Mouse (Mus musculus) ES-Bruce4 (cell line): ENCODE measurements around the gene Atg7. TPM values are rescaled to one million over a fixed set of nuclear protein-coding genes. Genes with fewer than 3 reads are reported as not detected.

Experiments used
- H3K27ac ChIP-seq: 2 replicates; pipeline ENCODE4 v1.5.1; 2012; ENCODE audit warnings: low read length, inconsistent platforms; ENCODE audit not compliant: insufficient read depth
- H3K27me3 ChIP-seq: 2 replicates; pipeline ENCODE4 v1.6.1; 2012; ENCODE audit warnings: mild to moderate bottlenecking, low read length, inconsistent platforms; ENCODE audit not compliant: control insufficient read depth, poor library complexity, insufficient read depth, severe bottlenecking
- H3K36me3 ChIP-seq: 2 replicates; pipeline ENCODE4 v1.6.1; 2012; ENCODE audit warnings: inconsistent platforms, mild to moderate bottlenecking, low read length, moderate library complexity; ENCODE audit not compliant: control insufficient read depth, poor library complexity, insufficient read depth, severe bottlenecking
- H3K4me1 ChIP-seq: one replicate; pipeline ENCODE4 v1.8.1; 2011; ENCODE audit warnings: low read length; ENCODE audit not compliant: control insufficient read depth, insufficient read depth
- H3K4me3 ChIP-seq: 2 replicates; pipeline ENCODE4 v1.5.1; 2011; ENCODE audit warnings: low read depth, mild to moderate bottlenecking, low read length
- H3K9ac ChIP-seq: 2 replicates; pipeline ENCODE4 v1.6.1; 2012; ENCODE audit warnings: low read depth, mild to moderate bottlenecking, inconsistent platforms; ENCODE audit not compliant: poor library complexity, severe bottlenecking
- H3K9me3 ChIP-seq: replicated peaks from 2 replicates; pipeline ENCODE4 v1.6.1; 2012; ENCODE audit warnings: mild to moderate bottlenecking, low read length, inconsistent platforms; ENCODE audit not compliant: control insufficient read depth, poor library complexity, insufficient read depth, severe bottlenecking
- CTCF ChIP-seq: IDR thresholded peaks from one replicate; pipeline ENCODE4 v1.8.1; 2011; ENCODE audit warnings: low read depth, low read length
- EP300 ChIP-seq: IDR thresholded peaks from 2 replicates; pipeline ENCODE4 v1.6.1; 2011; ENCODE audit warnings: low read depth, low read length; ENCODE audit not compliant: insufficient read depth
- POLR2A ChIP-seq: IDR thresholded peaks from one replicate; pipeline ENCODE4 v1.8.1; 2011; ENCODE audit warnings: low read length; ENCODE audit not compliant: insufficient read depth
- polyA plus RNA-seq: library from polyadenylated mRNA; stranded (reverse); fragments of >200 nt; gene quantifications from 2 replicates; pipeline ENCODE4 v1.2.4, GENCODE M21; 2011; ENCODE audit warnings: low read depth; ENCODE audit not compliant: missing spikeins, insufficient read depth, insufficient read length

The Atg7 gene
- polyA plus RNA-seq, 1 experiment: 18.0 TPM

- H3K27ac ChIP-seq: no peak overlapping the region
- H3K27me3 ChIP-seq: no peaks in the 10 kb centered on the region
- no peak for TF ChIP-seq EP300
- no peak for TF ChIP-seq CTCF
- no peak for TF ChIP-seq POLR2A
- no peaks in the 10 kb centered on the region for H3K9me3 ChIP-seq
- H3K4me1 ChIP-seq: no peaks in the 10 kb centered on the region
- H3K4me3 ChIP-seq: no peak overlapping the region
- H3K9ac ChIP-seq: no peak overlapping the region
- no peaks in the 10 kb centered on the region for H3K36me3 ChIP-seq
These were observed 48.6 kb downstream of the Atg7 start for GRCm38 (mm10) chr6:114691530-114691929.

GRCm38 (mm10) chr6:114692691-114693090 lies 49.8 kb downstream of the Atg7 start:
- TF ChIP-seq CTCF (no peak), EP300 (no peak), POLR2A (no peak)
- no peaks in the 10 kb centered on the region for H3K36me3 ChIP-seq
- no peak overlapping the region for H3K9ac ChIP-seq
- H3K9me3 ChIP-seq: no peaks in the 10 kb centered on the region
- H3K27me3 ChIP-seq: no peaks in the 10 kb centered on the region
- no peaks in the 10 kb centered on the region for H3K4me1 ChIP-seq
- H3K4me3 ChIP-seq: no peak overlapping the region
- H3K27ac ChIP-seq: no peak overlapping the region

- no peak overlapping the region for H3K27ac ChIP-seq
- TF ChIP-seq POLR2A (no peak), EP300 (no peak), CTCF (peak; percentile 51)
- H3K4me3 ChIP-seq: no peak overlapping the region
- H3K4me1 ChIP-seq: no peaks in the 10 kb centered on the region
- no peaks in the 10 kb centered on the region for H3K27me3 ChIP-seq
- H3K36me3 ChIP-seq: no peaks in the 10 kb centered on the region
- no peaks in the 10 kb centered on the region for H3K9me3 ChIP-seq
- no peak overlapping the region for H3K9ac ChIP-seq
These were observed 55.0 kb downstream of the Atg7 start for GRCm38 (mm10) chr6:114697646-114698490.

- Histone ChIP-seq H3K27ac (no peak overlapping the region), H3K4me3 (no peak overlapping the region), H3K36me3 (no peaks in the 10 kb centered on the region), H3K27me3 (no peaks in the 10 kb centered on the region), H3K4me1 (no peaks in the 10 kb centered on the region), H3K9ac (no peak overlapping the region), H3K9me3 (no peaks in the 10 kb centered on the region)
- TF ChIP-seq CTCF (peak; percentile 17), EP300 (no peak)
These were observed 55.7 kb downstream of the Atg7 start for GRCm38 (mm10) chr6:114698578-114698977.

- Histone ChIP-seq H3K4me1 (no peaks in the 10 kb centered on the region), H3K9me3 (no peaks in the 10 kb centered on the region), H3K9ac (no peak overlapping the region), H3K27ac (no peak overlapping the region), H3K27me3 (no peaks in the 10 kb centered on the region), H3K4me3 (no peak overlapping the region), H3K36me3 (no peaks in the 10 kb centered on the region)
- peak; percentile 58 for TF ChIP-seq CTCF
- no peak for TF ChIP-seq POLR2A
- TF ChIP-seq EP300: no peak
These were observed 57.8 kb downstream of the Atg7 start for GRCm38 (mm10) chr6:114700704-114701103.

- no peaks in the 10 kb centered on the region for H3K9me3 ChIP-seq
These were observed 64.1 kb downstream of the Atg7 start for GRCm38 (mm10) chr6:114707032-114707431.

More at GRCm38 (mm10) chr6:114707032-114707431, 64.1 kb downstream of the Atg7 start:
- Histone ChIP-seq H3K27ac (no peak overlapping the region), H3K9ac (no peak overlapping the region), H3K4me1 (no peaks in the 10 kb centered on the region), H3K36me3 (no peaks in the 10 kb centered on the region), H3K4me3 (no peak overlapping the region), H3K27me3 (no peaks in the 10 kb centered on the region)
- TF ChIP-seq POLR2A (no peak), CTCF (no peak), EP300 (no peak)
